Mouse (Mus musculus): ENCODE measurements around the gene Tcf3. TPM values are rescaled to one million over a fixed set of nuclear protein-coding genes. Genes with fewer than 3 reads are reported as not detected.

Gene Tcf3
- total and polyA plus RNA-seq, 3 experiments = 125 to 258 TPM; not detected in 1

GRCm38 (mm10) chr10:80464381-80465035 lies 31.1 kb upstream of the Tcf3 start:
- no peak for DNase-seq (ENCODE audit: low read depth, low spot score)
- no peak overlapping the region for H3K27ac ChIP-seq (ENCODE audit: control insufficient read depth, low read depth, low read length)
- TF ChIP-seq HCFC1 (IDR thresholded peaks at IDR 0.05; ENCODE audit: low read depth, low read length) = no peak
- TF ChIP-seq UBTF (IDR thresholded peaks at IDR 0.05; ENCODE audit: borderline replicate concordance, insufficient read depth, low read depth, low read length) = no peak
- TF ChIP-seq CHD2 (IDR thresholded peaks at IDR 0.05; ENCODE audit: low read length) = no peak
- no peak for TF ChIP-seq MEF2A (IDR thresholded peaks at IDR 0.05; ENCODE audit: extremely low read depth, insufficient replicate concordance, low read depth, low read length, poor library complexity, severe bottlenecking)
- TF ChIP-seq USF1 (IDR thresholded peaks at IDR 0.05; ENCODE audit: low read depth, low read length) = no peak
- TF ChIP-seq MYB (IDR thresholded peaks at IDR 0.05; ENCODE audit: low read depth, low read length) = no peak
- no peak for TF ChIP-seq MYC (IDR thresholded peaks at IDR 0.05; ENCODE audit: low read depth, low read length)
- TF ChIP-seq KAT2A (conservative IDR thresholded peaks at IDR 0.05; ENCODE audit: low read depth, low read length) = no peak
- no peak for TF ChIP-seq SMC3 (IDR thresholded peaks at IDR 0.05; ENCODE audit: low read depth, low read length)
- TF ChIP-seq NELFE (IDR thresholded peaks at IDR 0.05; ENCODE audit: low read depth, low read length) = no peak
- no peak for TF ChIP-seq POLR2A (IDR thresholded peaks at IDR 0.05; ENCODE audit: control insufficient read depth in 1 of 2, insufficient read depth in 1 of 2, low read depth in 1 of 2, low read length in 2 of 2, poor library complexity in 1 of 2)
- no peak for TF ChIP-seq ZC3H11A (IDR thresholded peaks at IDR 0.05; ENCODE audit: low read depth, low read length)
- TF ChIP-seq TBP (IDR thresholded peaks at IDR 0.05; ENCODE audit: low read depth, low read length) = no peak
- no peak for TF ChIP-seq MAZ (IDR thresholded peaks at IDR 0.05; ENCODE audit: low read depth, low read length)
- TF ChIP-seq USF2 (IDR thresholded peaks at IDR 0.05; ENCODE audit: borderline replicate concordance in 1 of 2, insufficient read depth in 1 of 2, low read depth in 1 of 2, low read length in 2 of 2) = no peak
- H3K9ac ChIP-seq (ENCODE audit: control insufficient read depth, low read depth, low read length, poor library complexity, severe bottlenecking) = no peak overlapping the region
- no peaks in the 10 kb centered on the region for H3K9me3 ChIP-seq (replicated peaks; ENCODE audit: insufficient read depth, low read length)
- H3K79me2 ChIP-seq (ENCODE audit: control insufficient read depth, insufficient read depth, low read length, poor library complexity) = no peaks in the 10 kb centered on the region
- no peaks in the 10 kb centered on the region for H3K36me3 ChIP-seq (ENCODE audit: control insufficient read depth in 1 of 2, insufficient read depth in 2 of 2, low read length in 2 of 2)
- peaks cover 11 to 15% of the 10 kb centered on the region in 2 experiments for H3K27me3 ChIP-seq (ENCODE audit: control insufficient read depth in 1 of 2, insufficient read depth in 2 of 2, low read length in 2 of 2)
- no peaks in the 10 kb centered on the region for H3K4me1 ChIP-seq (ENCODE audit: control insufficient read depth in 1 of 2, insufficient read depth in 2 of 2, low read length in 2 of 2)
- H3K4me3 ChIP-seq (ENCODE audit: control insufficient read depth in 1 of 2, insufficient read depth in 1 of 2, low read depth in 2 of 2, low read length in 2 of 2) = no peak overlapping the region

GRCm38 (mm10) chr10:80461346-80461745 lies 27.9 kb upstream of the Tcf3 start:
- TF ChIP-seq MEF2A (IDR thresholded peaks at IDR 0.05; ENCODE audit: extremely low read depth, insufficient replicate concordance, low read depth, low read length, poor library complexity, severe bottlenecking) = no peak
- no peak for TF ChIP-seq MYB (IDR thresholded peaks at IDR 0.05; ENCODE audit: low read depth, low read length)
- no peak for TF ChIP-seq NELFE (IDR thresholded peaks at IDR 0.05; ENCODE audit: low read depth, low read length)
- no peak for TF ChIP-seq CHD2 (IDR thresholded peaks at IDR 0.05; ENCODE audit: low read length)
- no peak for TF ChIP-seq ZMIZ1 (IDR thresholded peaks at IDR 0.05; ENCODE audit: low read depth, low read length)
- no peak for TF ChIP-seq ZC3H11A (IDR thresholded peaks at IDR 0.05; ENCODE audit: low read depth, low read length)
- TF ChIP-seq EP300 (IDR thresholded peaks at IDR 0.05; ENCODE audit: low read depth in 1 of 2, low read length in 2 of 2) = no peak
- no peak for TF ChIP-seq BHLHE40 (IDR thresholded peaks at IDR 0.05; ENCODE audit: borderline replicate concordance, low read depth, low read length)
- TF ChIP-seq CHD1 (IDR thresholded peaks at IDR 0.05; ENCODE audit: low read depth, low read length) = no peak
- no peak for TF ChIP-seq USF2 (IDR thresholded peaks at IDR 0.05; ENCODE audit: borderline replicate concordance in 1 of 2, insufficient read depth in 1 of 2, low read depth in 1 of 2, low read length in 2 of 2)
- TF ChIP-seq ZKSCAN1 (IDR thresholded peaks at IDR 0.05; ENCODE audit: low read depth, low read length) = no peak
- Histone ChIP-seq H3K4me1 (ENCODE audit: control insufficient read depth in 1 of 2, insufficient read depth in 2 of 2, low read length in 2 of 2) (no peaks in the 10 kb centered on the region), H3K27ac (ENCODE audit: control insufficient read depth, low read depth, low read length) (no peak overlapping the region), H3K27me3 (ENCODE audit: control insufficient read depth in 1 of 2, insufficient read depth in 2 of 2, low read length in 2 of 2) (peaks cover 10 to 11% of the 10 kb centered on the region in 2 experiments), H3K79me2 (ENCODE audit: control insufficient read depth, insufficient read depth, low read length, poor library complexity) (no peaks in the 10 kb centered on the region), H3K4me3 (ENCODE audit: control insufficient read depth in 1 of 2, insufficient read depth in 1 of 2, low read depth in 2 of 2, low read length in 2 of 2) (no peak overlapping the region), H3K36me3 (ENCODE audit: control insufficient read depth in 1 of 2, insufficient read depth in 2 of 2, low read length in 2 of 2) (no peaks in the 10 kb centered on the region), H3K9ac (ENCODE audit: control insufficient read depth, low read depth, low read length, poor library complexity, severe bottlenecking) (no peak overlapping the region), H3K9me3 (replicated peaks; ENCODE audit: insufficient read depth, low read length) (no peaks in the 10 kb centered on the region)
- DNase-seq (ENCODE audit: low read depth, low spot score) = no peak
